Mouse (Mus musculus) CH12.LX (cell line): ENCODE data around the gene Chrm3. TPM values are rescaled to one million over a fixed set of nuclear protein-coding genes. Genes with fewer than 3 reads are reported as not detected.

Source experiments
- DNase-seq: peaks from one replicate; pipeline ENCODE4 v3.0.0-alpha.2; 2013; ENCODE audit errors: extremely low read depth
- H3K27ac ChIP-seq: 2 replicates; pipeline ENCODE4 v1.5.1; 2012; ENCODE audit warnings: low read depth, mild to moderate bottlenecking, control low read depth, moderate library complexity; ENCODE audit not compliant: insufficient read depth
- H3K27me3 ChIP-seq: replicated peaks from 2 replicates; pipeline ENCODE3; 2012; ENCODE audit warnings: inconsistent platforms
- H3K36me3 ChIP-seq, 2 experiments: replicated peaks in 1 of 2; 2 replicates each; pipeline versions ENCODE3 to v1.6.1; 2012; ENCODE audit warnings: inconsistent platforms in 1 of 2, low read length in 1 of 2, mild to moderate bottlenecking in 1 of 2, mixed read lengths in 1 of 2, moderate library complexity in 1 of 2; ENCODE audit not compliant: control insufficient read depth in 1 of 2, insufficient read depth in 1 of 2
- H3K4me1 ChIP-seq, 2 experiments: 2 replicates each; pipeline ENCODE4 v1.6.1; 2012; ENCODE audit warnings: inconsistent platforms in 1 of 2, moderate library complexity in 1 of 2; ENCODE audit not compliant: insufficient read depth in 2 of 2, control insufficient read depth in 1 of 2
- H3K4me2 ChIP-seq: 2 replicates; pipeline ENCODE4 v1.6.1; 2012; ENCODE audit warnings: low read depth, mild to moderate bottlenecking, control low read depth; ENCODE audit not compliant: poor library complexity, insufficient read depth, severe bottlenecking
- H3K4me3 ChIP-seq, 3 experiments: fragments of 150-350 bp in 1 of 3; sonication (generic) in 1 of 3; replicated peaks in 1 of 3; 2 replicates each; pipeline versions ENCODE3 to v1.5.1; 2011 to 2012; ENCODE audit warnings: low read depth in 2 of 3, low read length in 2 of 3, mild to moderate bottlenecking in 2 of 3, moderate library complexity in 2 of 3, control low read depth in 1 of 3, improper control_type of control experiment in 1 of 3, inconsistent platforms in 1 of 3, mixed read lengths in 1 of 3; ENCODE audit not compliant: poor library complexity in 1 of 3
- H3K79me2 ChIP-seq: replicated peaks from 2 replicates; pipeline ENCODE4 v1.6.1; 2012; ENCODE audit warnings: mild to moderate bottlenecking, moderate library complexity; ENCODE audit not compliant: control insufficient read depth, poor library complexity, insufficient read depth, severe bottlenecking; ENCODE audit errors: extremely low read depth
- H3K9ac ChIP-seq: 2 replicates; pipeline ENCODE4 v1.6.1; 2012; ENCODE audit warnings: low read depth, mild to moderate bottlenecking, control low read depth, moderate library complexity; ENCODE audit not compliant: insufficient read depth
- H3K9me3 ChIP-seq: replicated peaks from 2 replicates; pipeline ENCODE3; 2012; ENCODE audit warnings: low read length, inconsistent platforms, mixed read lengths
- BHLHE40 ChIP-seq: IDR thresholded peaks from 2 replicates; pipeline ENCODE4 v1.6.1; 2011; ENCODE audit warnings: mild to moderate bottlenecking, low read depth, low read length, improper control_type of control experiment
- CHD1 ChIP-seq: IDR thresholded peaks from 2 replicates; pipeline ENCODE4 v1.6.1; 2012; ENCODE audit warnings: low read depth, low read length, improper control_type of control experiment, inconsistent platforms
- CHD2 ChIP-seq: IDR thresholded peaks from 2 replicates; pipeline ENCODE4 v1.6.1; 2011; ENCODE audit warnings: low read length, improper control_type of control experiment
- CTCF ChIP-seq, 2 experiments: IDR thresholded peaks in 1 of 2; conservative IDR thresholded peaks in 1 of 2; 2 replicates each; pipeline ENCODE4 v1.5.1; 2011 to 2012; ENCODE audit warnings: low read depth in 2 of 2, low read length in 2 of 2, improper control_type of control experiment in 1 of 2, inconsistent platforms in 1 of 2, mild to moderate bottlenecking in 1 of 2, moderate library complexity in 1 of 2
- ELF1 ChIP-seq: IDR thresholded peaks from 2 replicates; pipeline ENCODE4 v1.6.1; 2014; ENCODE audit warnings: low read depth, mild to moderate bottlenecking, inconsistent platforms, low read length, improper control_type of control experiment
- GABPA ChIP-seq: IDR thresholded peaks from 2 replicates; pipeline ENCODE4 v1.6.1; 2012; ENCODE audit warnings: low read depth, low read length, improper control_type of control experiment, inconsistent platforms; ENCODE audit not compliant: insufficient replicate concordance
- HCFC1 ChIP-seq: IDR thresholded peaks from 2 replicates; pipeline ENCODE4 v1.6.1; 2012; ENCODE audit warnings: low read depth, mild to moderate bottlenecking, inconsistent platforms, low read length, improper control_type of control experiment
- KAT2A ChIP-seq: IDR thresholded peaks from 2 replicates; pipeline ENCODE4 v1.6.1; 2012; ENCODE audit warnings: low read length, improper control_type of control experiment, inconsistent platforms; ENCODE audit not compliant: insufficient replicate concordance
- MAFK ChIP-seq: IDR thresholded peaks from 2 replicates; pipeline ENCODE4 v1.6.1; 2011; ENCODE audit warnings: low read length, improper control_type of control experiment; ENCODE audit not compliant: insufficient replicate concordance
- MAX ChIP-seq: IDR thresholded peaks from 2 replicates; pipeline ENCODE4 v1.6.1; 2011; ENCODE audit warnings: low read length, improper control_type of control experiment
- MEF2A ChIP-seq: IDR thresholded peaks from 2 replicates; pipeline ENCODE4 v1.6.1; 2014; ENCODE audit warnings: low read depth, mild to moderate bottlenecking, inconsistent platforms, low read length, improper control_type of control experiment, borderline replicate concordance
- MXI1 ChIP-seq: IDR thresholded peaks from 2 replicates; pipeline ENCODE4 v1.6.1; 2011; ENCODE audit warnings: mild to moderate bottlenecking, low read depth, low read length, improper control_type of control experiment
- MYC ChIP-seq: IDR thresholded peaks from 2 replicates; pipeline ENCODE4 v1.6.1; 2011; ENCODE audit warnings: low read depth, mild to moderate bottlenecking, improper control_type of control experiment, low read length
- NELFE ChIP-seq: IDR thresholded peaks from 2 replicates; pipeline ENCODE4 v1.6.1; 2011; ENCODE audit warnings: low read depth, low read length, improper control_type of control experiment
- PAX5 ChIP-seq: IDR thresholded peaks from 2 replicates; pipeline ENCODE4 v1.6.1; 2012; ENCODE audit warnings: low read length, inconsistent platforms, mixed read lengths
- POLR2A ChIP-seq: IDR thresholded peaks from 2 replicates; pipeline ENCODE4 v1.6.1; 2011; ENCODE audit warnings: low read depth, mild to moderate bottlenecking, improper control_type of control experiment, low read length
- RCOR1 ChIP-seq: conservative IDR thresholded peaks from 2 replicates; pipeline ENCODE4 v1.6.1; 2012; ENCODE audit warnings: low read depth, mild to moderate bottlenecking, inconsistent platforms, low read length, improper control_type of control experiment
- SIN3A ChIP-seq: IDR thresholded peaks from 2 replicates; pipeline ENCODE4 v1.6.1; 2012; ENCODE audit warnings: low read length, improper control_type of control experiment, inconsistent platforms
- SMC3 ChIP-seq: IDR thresholded peaks from 2 replicates; pipeline ENCODE4 v1.6.1; 2011; ENCODE audit warnings: low read depth, low read length, improper control_type of control experiment
- TCF12 ChIP-seq: IDR thresholded peaks from 2 replicates; pipeline ENCODE4 v1.6.1; 2014; ENCODE audit warnings: low read depth, mild to moderate bottlenecking, inconsistent platforms, low read length, improper control_type of control experiment
- UBTF ChIP-seq: IDR thresholded peaks from 2 replicates; pipeline ENCODE4 v1.6.1; 2012; ENCODE audit warnings: low read depth, mild to moderate bottlenecking, inconsistent platforms, low read length, improper control_type of control experiment, moderate library complexity
- USF2 ChIP-seq: conservative IDR thresholded peaks from 2 replicates; pipeline ENCODE4 v1.6.1; 2011; ENCODE audit warnings: low read depth, low read length, improper control_type of control experiment
- ZC3H11A ChIP-seq: IDR thresholded peaks from 2 replicates; pipeline ENCODE4 v1.6.1; 2012; ENCODE audit warnings: low read depth, mild to moderate bottlenecking, inconsistent platforms, low read length, improper control_type of control experiment
- ZKSCAN1 ChIP-seq: IDR thresholded peaks from 2 replicates; pipeline ENCODE4 v1.6.1; 2012; ENCODE audit warnings: low read depth, inconsistent platforms, low read length, improper control_type of control experiment, borderline replicate concordance
- ZMIZ1 ChIP-seq: IDR thresholded peaks from 2 replicates; pipeline ENCODE4 v1.6.1; 2012; ENCODE audit warnings: low read depth, mild to moderate bottlenecking, inconsistent platforms, low read length, improper control_type of control experiment
- ZNF384 ChIP-seq: IDR thresholded peaks from 2 replicates; pipeline ENCODE4 v1.6.1; 2012; ENCODE audit warnings: low read depth, low read length, improper control_type of control experiment, inconsistent platforms
- dilution Hi-C: fragments of 300-500 bp; cut with MboI; formaldehyde crosslinking; loops from 2 replicates; pipeline ENCODE4 v1.14.3; 2020; ENCODE audit warnings: low sequenced_read_pairs; ENCODE audit not compliant: extremely low pct_unique_long_range_greater_than_20kb, extremely low pct_ligation_motif_present
- in situ Hi-C: fragments of 300-500 bp; cut with MboI; formaldehyde crosslinking; loops from 3 replicates; pipeline ENCODE4 v1.14.3; 2019; ENCODE audit warnings: low sequenced_read_pairs, low pct_ligation_motif_present, low pct_unique_long_range_greater_than_20kb, mixed read lengths
- polyA plus RNA-seq: library from polyadenylated mRNA; unstranded; fragments of >175 nt; gene quantifications from 2 replicates; pipeline ENCODE4 v1.2.1, GENCODE M21; 2012; ENCODE audit warnings: low read depth; ENCODE audit not compliant: insufficient read length
- total RNA-seq, 2 experiments: library from RNA; depleted of rRNA; stranded (reverse); fragments of 300-350 nt in 1 of 2; fragments of >200 nt in 1 of 2; gene quantifications; 2 replicates each; pipeline ENCODE4 v1.2.3; 2012 to 2014

Chrm3 gene
- total and polyA plus RNA-seq, 3 experiments: not detected

- no peak overlapping the region for H3K27ac ChIP-seq
- in situ Hi-C loops: no loop called here
- no peaks in the 10 kb centered on the region for H3K4me1 ChIP-seq
- no peaks in the 10 kb centered on the region for H3K36me3 ChIP-seq
- no peak overlapping the region for H3K4me2 ChIP-seq
- H3K9ac ChIP-seq: no peak overlapping the region
- no peak for TF ChIP-seq ZC3H11A
- TF ChIP-seq TCF12: no peak
- TF ChIP-seq MXI1: no peak
- TF ChIP-seq CTCF (conservative IDR thresholded peaks at IDR 0.05 in 1 of 2, IDR thresholded peaks at IDR 0.05 in 1 of 2; ENCODE audit: low read depth in 2 of 2, low read length in 2 of 2): no peak
- TF ChIP-seq CHD2: no peak
- no peak for TF ChIP-seq ZKSCAN1
- TF ChIP-seq HCFC1: no peak
- no peak for TF ChIP-seq UBTF
- no peak for TF ChIP-seq SMC3
- no peak for TF ChIP-seq MAFK
- no peak for TF ChIP-seq CHD1
- no peak for DNase-seq
- H3K9me3 ChIP-seq: no peaks in the 10 kb centered on the region
- H3K79me2 ChIP-seq: no peaks in the 10 kb centered on the region
- H3K27me3 ChIP-seq: no peaks in the 10 kb centered on the region
- dilution Hi-C loops: no loop called here
- no peak overlapping the region for H3K4me3 ChIP-seq
Measured at GRCm38 (mm10) chr13:10138878-10139277, 221.8 kb downstream of the Chrm3 start.

GRCm38 (mm10) chr13:10131064-10131463 is 229.6 kb downstream of the Chrm3 start:
- TF ChIP-seq GABPA: no peak
- TF ChIP-seq PAX5: no peak
- no peak for TF ChIP-seq USF2
- Histone ChIP-seq H3K4me3 (no peak overlapping the region), H3K4me1 (no peaks in the 10 kb centered on the region), H3K4me2 (no peak overlapping the region), H3K9ac (no peak overlapping the region), H3K79me2 (no peaks in the 10 kb centered on the region), H3K27me3 (no peaks in the 10 kb centered on the region), H3K27ac (no peak overlapping the region), H3K9me3 (no peaks in the 10 kb centered on the region), H3K36me3 (no peaks in the 10 kb centered on the region)
- in situ Hi-C loops: no loop called here
- DNase-seq: no peak
- dilution Hi-C loops: no loop called here

GRCm38 (mm10) chr13:10112211-10112610 is 248.4 kb downstream of the Chrm3 start:
- in situ Hi-C loops (no loop called here), dilution Hi-C loops (no loop called here)
- no peaks in the 10 kb centered on the region for H3K9me3 ChIP-seq
- H3K27me3 ChIP-seq: no peaks in the 10 kb centered on the region
- DNase-seq: no peak
- no peaks in the 10 kb centered on the region for H3K79me2 ChIP-seq
- H3K9ac ChIP-seq: no peak overlapping the region
- H3K4me2 ChIP-seq: no peak overlapping the region
- H3K4me3 ChIP-seq: no peak overlapping the region
- TF ChIP-seq KAT2A (no peak), SMC3 (no peak), MAX (no peak), SIN3A (no peak), NELFE (no peak), GABPA (no peak), HCFC1 (no peak), BHLHE40 (no peak), MXI1 (no peak), CHD1 (no peak), ZMIZ1 (no peak), RCOR1 (no peak), MYC (no peak), ELF1 (no peak), MEF2A (no peak), POLR2A (no peak), ZNF384 (no peak), ZC3H11A (no peak), ZKSCAN1 (no peak)
- no peaks in the 10 kb centered on the region for H3K4me1 ChIP-seq
- no peak overlapping the region for H3K27ac ChIP-seq
- H3K36me3 ChIP-seq: no peaks in the 10 kb centered on the region
